Mouse (Mus musculus) liver, postnatal 0 days (tissue): ENCODE measurements at regions not wholly inside any gene's neighbourhood (a gene's known extent, or its start where the extent isn't known, plus 50 kb on each side); places are given as distances from the start of the nearest gene placed in this dataset.

Experiments used
- ATAC-seq: fragments of 200-750 bp; cut with Nextera tagmentation; 2 replicates; pipeline ENCODE4 v1.8.0; 2017; ENCODE audit warnings: mild to moderate bottlenecking, moderate library complexity
- DNase-seq: peaks from one replicate; pipeline ENCODE4 v3.0.0-alpha.2; 2016
- H3K27ac ChIP-seq: fragments of 300-500 bp; sonication (generic); 2 replicates; pipeline ENCODE4 v1.5.1; 2014; ENCODE audit warnings: antibody characterized with exemption, moderate library complexity, mild to moderate bottlenecking, low read depth
- H3K27me3 ChIP-seq: fragments of 300-500 bp; sonication (generic); 2 replicates; pipeline ENCODE4 v1.6.1; 2014; ENCODE audit warnings: low read length, control low read depth, mixed read lengths; ENCODE audit not compliant: insufficient read depth
- H3K36me3 ChIP-seq: fragments of 300-500 bp; sonication (generic); replicated peaks from 2 replicates; pipeline ENCODE4 v1.6.1; 2014; ENCODE audit warnings: mild to moderate bottlenecking, control low read depth, low read length, moderate library complexity, mixed read lengths; ENCODE audit not compliant: insufficient read depth
- H3K4me1 ChIP-seq: fragments of 300-500 bp; sonication (generic); 2 replicates; pipeline ENCODE4 v1.6.1; 2014; ENCODE audit warnings: antibody characterized with exemption, mild to moderate bottlenecking, control low read depth; ENCODE audit not compliant: insufficient read depth
- H3K4me2 ChIP-seq: fragments of 300-500 bp; sonication (generic); 2 replicates; pipeline ENCODE4 v1.6.1; 2014; ENCODE audit warnings: low read depth, mild to moderate bottlenecking, low read length, moderate library complexity, mixed read lengths
- H3K4me3 ChIP-seq: fragments of 300-500 bp; sonication (generic); 2 replicates; pipeline ENCODE4 v1.5.1; 2014; ENCODE audit warnings: low read depth, low read length
- H3K9ac ChIP-seq: fragments of 300-500 bp; sonication (generic); replicated peaks from 2 replicates; pipeline ENCODE4 v1.6.1; 2014; ENCODE audit warnings: mild to moderate bottlenecking, moderate library complexity
- H3K9me3 ChIP-seq: fragments of 300-500 bp; sonication (generic); 2 replicates; pipeline ENCODE4 v1.6.1; 2016; ENCODE audit warnings: mild to moderate bottlenecking, control low read depth, low read length, mixed read lengths
- CTCF ChIP-seq: sonication (generic); IDR thresholded peaks from 2 replicates; pipeline ENCODE4 v1.5.1; 2016; ENCODE audit warnings: antibody characterized with exemption, low read depth
- EP300 ChIP-seq: IDR thresholded peaks from 2 replicates; pipeline ENCODE4 v1.6.1; 2016; ENCODE audit warnings: antibody characterized with exemption, low read depth, mild to moderate bottlenecking
- WGBS: fragments of 180-500 bp; shearing (Covaris S2); extraction: QIAGEN DNeasy Blood & Tissue Kit; methylation state at CpG from one replicate; pipeline ENCODE4 v1.1.7; 2014; ENCODE audit not compliant: insufficient replicate concordance; 5-methylcytosine and 5-hydroxymethylcytosine counted together

GRCm38 (mm10) chr1:35881521-35881920, 186.7 kb upstream of the Hs6st1 start:
- DNase-seq: no peak
- Histone ChIP-seq H3K27me3 (no peaks in the 10 kb centered on the region), H3K4me1 (peaks cover 3% of the 10 kb centered on the region; the same call in 1 of the 2 replicates), H3K4me2 (no peak overlapping the region), H3K9me3 (no peaks in the 10 kb centered on the region), H3K27ac (no peak overlapping the region), H3K4me3 (no peak overlapping the region), H3K9ac (no peak overlapping the region), H3K36me3 (no peaks in the 10 kb centered on the region)
- WGBS: 74% methylated on average over 4 of the region's 4 CpGs
- TF ChIP-seq EP300 (no peak), CTCF (no peak)
- no peak for ATAC-seq

GRCm38 (mm10) chr1:35882101-35882500, 186.1 kb upstream of the Hs6st1 start:
- Histone ChIP-seq H3K9ac (no peak overlapping the region), H3K9me3 (no peaks in the 10 kb centered on the region), H3K4me2 (no peak overlapping the region), H3K4me1 (peaks cover 3% of the 10 kb centered on the region; the same call in 1 of the 2 replicates), H3K27ac (no peak overlapping the region), H3K36me3 (no peaks in the 10 kb centered on the region), H3K27me3 (no peaks in the 10 kb centered on the region), H3K4me3 (no peak overlapping the region)
- no peak for TF ChIP-seq CTCF
- TF ChIP-seq EP300: no peak
- DNase-seq (no peak), ATAC-seq (no peak)
- 69% methylated on average over 1 of the region's 1 CpGs for WGBS

DNA sequence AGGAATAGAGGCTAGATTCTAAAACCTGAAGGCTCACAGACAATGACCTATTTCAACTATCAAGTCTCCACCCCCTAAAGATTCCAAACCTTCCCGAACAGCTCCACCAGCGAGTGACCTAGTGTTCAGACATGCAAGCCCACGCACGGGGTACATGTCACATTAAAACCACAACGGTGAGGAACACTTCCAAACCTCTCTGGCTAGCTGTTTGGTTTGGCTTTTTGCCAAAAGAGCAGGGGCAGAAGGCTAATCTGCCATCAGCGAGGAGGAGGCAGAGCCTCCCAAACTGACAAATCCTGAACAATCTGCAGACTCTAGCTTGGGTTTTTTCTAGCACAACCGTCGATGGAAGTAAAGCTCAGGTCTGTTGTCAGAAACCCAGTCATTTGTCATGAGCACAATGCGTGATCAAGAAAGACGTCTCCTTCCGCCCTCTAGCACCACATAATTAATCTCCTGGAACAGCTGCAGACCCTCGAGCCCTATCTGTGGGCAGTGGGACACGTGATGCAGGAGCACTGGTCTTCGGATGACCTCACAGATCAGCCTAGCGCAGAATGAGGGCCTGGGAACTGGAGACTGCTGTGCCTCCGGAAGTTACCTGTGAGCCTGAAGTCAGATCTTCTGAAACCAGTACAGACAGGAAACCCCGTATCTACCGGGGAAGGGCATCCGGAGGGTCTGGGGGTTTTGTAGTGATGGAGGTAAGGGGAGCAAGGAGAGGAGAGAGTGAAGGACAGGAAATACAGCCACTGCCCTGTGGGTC, 178.3 kb upstream of the Hs6st1 start:
- Histone ChIP-seq H3K4me2 (no peak overlapping the region), H3K36me3 (no peaks in the 10 kb centered on the region), H3K4me1 (no peaks in the 10 kb centered on the region), H3K4me3 (no peak overlapping the region), H3K9ac (no peak overlapping the region), H3K27ac (no peak overlapping the region), H3K9me3 (peaks cover 7% of the 10 kb centered on the region; the same call in 1 of the 2 replicates), H3K27me3 (no peaks in the 10 kb centered on the region)
- 56% methylated on average over 19 of the region's 19 CpGs for WGBS
- no peak for DNase-seq
- TF ChIP-seq EP300 (no peak), CTCF (no peak)
- no peak for ATAC-seq

DNA sequence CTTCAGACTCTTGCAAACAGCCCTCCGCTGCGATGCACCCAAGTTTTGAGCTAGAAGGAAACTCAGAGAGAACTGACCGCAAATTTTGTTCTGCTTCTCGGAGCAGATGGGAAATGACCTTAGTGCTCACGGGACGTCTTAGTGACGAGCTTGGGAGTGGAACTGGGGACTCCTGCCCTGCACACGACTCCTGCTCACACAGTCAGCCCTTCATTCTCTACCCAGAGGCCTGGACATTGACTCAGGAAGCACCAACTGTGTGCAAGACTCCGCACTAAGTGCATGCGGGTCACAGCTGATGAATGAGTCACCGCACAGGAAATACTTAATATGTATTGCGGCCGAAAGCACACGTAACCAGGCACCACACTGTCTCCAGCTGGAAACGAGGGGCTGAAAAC, 177.7 kb upstream of the Hs6st1 start:
- H3K4me1 ChIP-seq: no peaks in the 10 kb centered on the region
- H3K9me3 ChIP-seq: peaks cover 7% of the 10 kb centered on the region; the same call in 1 of the 2 replicates
- H3K27ac ChIP-seq: no peak overlapping the region
- ATAC-seq (no peak), DNase-seq (no peak)
- no peak overlapping the region for H3K9ac ChIP-seq
- H3K27me3 ChIP-seq: no peaks in the 10 kb centered on the region
- no peaks in the 10 kb centered on the region for H3K36me3 ChIP-seq
- TF ChIP-seq EP300 (no peak), CTCF (no peak)
- no peak overlapping the region for H3K4me3 ChIP-seq
- 43% methylated on average over 15 of the region's 15 CpGs for WGBS
- H3K4me2 ChIP-seq: no peak overlapping the region

GRCm38 (mm10) chr1:35899536-35899935, 168.7 kb upstream of the Hs6st1 start:
- TF ChIP-seq EP300 (no peak), CTCF (no peak)
- Histone ChIP-seq H3K27me3 (no peaks in the 10 kb centered on the region), H3K36me3 (no peaks in the 10 kb centered on the region), H3K4me3 (no peak overlapping the region), H3K9me3 (peaks cover 5% of the 10 kb centered on the region; the same call in 1 of the 2 replicates), H3K4me2 (no peak overlapping the region), H3K9ac (no peak overlapping the region), H3K27ac (no peak overlapping the region), H3K4me1 (no peaks in the 10 kb centered on the region)
- DNase-seq (no peak), ATAC-seq (no peak)
- 70% methylated on average over 1 of the region's 1 CpGs for WGBS

DNA sequence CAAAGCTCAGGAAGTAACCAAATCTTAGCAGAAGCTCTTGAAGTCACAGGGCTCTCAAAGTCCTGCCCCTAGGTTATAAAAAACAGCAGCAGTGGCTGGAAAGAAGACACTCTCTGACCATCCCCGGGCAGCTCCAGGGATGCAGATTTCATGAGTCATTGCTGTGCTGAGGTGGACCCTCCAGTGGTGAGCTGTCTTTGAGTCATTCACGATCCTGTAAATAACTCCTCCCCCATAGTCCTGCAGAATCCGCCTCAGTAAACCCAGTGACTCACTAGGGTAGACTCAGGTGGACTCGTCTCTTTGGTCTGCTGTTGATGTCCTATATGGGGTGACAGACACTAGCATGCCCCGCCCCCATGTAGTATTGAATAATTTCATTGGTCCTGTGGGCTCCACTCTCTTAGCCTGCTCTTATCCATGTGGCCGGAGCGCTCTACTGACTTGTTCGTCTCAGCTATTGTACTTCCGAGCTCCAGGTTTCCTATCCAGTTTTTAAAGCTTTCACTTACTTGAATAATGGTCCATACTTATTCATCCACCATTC, 164.1 kb upstream of the Hs6st1 start:
- Histone ChIP-seq H3K9me3 (no peaks in the 10 kb centered on the region), H3K4me1 (no peaks in the 10 kb centered on the region), H3K9ac (no peak overlapping the region), H3K27me3 (no peaks in the 10 kb centered on the region), H3K36me3 (no peaks in the 10 kb centered on the region), H3K4me3 (no peak overlapping the region), H3K4me2 (no peak overlapping the region), H3K27ac (no peak overlapping the region)
- TF ChIP-seq EP300 (no peak), CTCF (no peak)
- WGBS: 83% methylated on average over 9 of the region's 9 CpGs
- DNase-seq: no peak
- ATAC-seq: no peak
